Mouse (Mus musculus): ENCODE measurements around the gene Wdr62.

- TF ChIP-seq EP300 (optimal IDR thresholded peaks at IDR 0.05) (no peak), CTCF (IDR thresholded peaks at IDR 0.05; ENCODE audit: low read depth) (no peak)
Measured at GRCm38 (mm10) chr7:30280670-30281138, 485 bp upstream of the Wdr62 start.
